Mouse (Mus musculus): ENCODE data around the gene Kif13a. TPM values are rescaled to one million over a fixed set of nuclear protein-coding genes. Genes with fewer than 3 reads are reported as not detected.

Kif13a gene
- polyA plus RNA-seq, 1 experiment from 2014 or later = 23.1 TPM

- Histone ChIP-seq H3K27me3 (ENCODE audit: control insufficient read depth, insufficient read depth, low read length) (no peaks in the 10 kb centered on the region), H3K9me3 (ENCODE audit: control insufficient read depth, low read length) (no peaks in the 10 kb centered on the region), H3K36me3 (ENCODE audit: control insufficient read depth, insufficient read depth, low read length) (no peaks in the 10 kb centered on the region), H3K27ac (ENCODE audit: low read depth, low read length) (no peak overlapping the region), H3K9ac (ENCODE audit: low read length) (no peak overlapping the region), H3K4me3 (ENCODE audit: low read depth, low read length) (no peak overlapping the region), H3K4me1 (replicated peaks; ENCODE audit: control insufficient read depth, insufficient read depth, low read length) (no peaks in the 10 kb centered on the region), H3K4me2 (ENCODE audit: low read depth, low read length, severe bottlenecking) (no peak overlapping the region)
- no peak for ATAC-seq (replicated peaks; ENCODE audit: low FRiP score)
- no peak for DNase-seq (ENCODE audit: low spot score)
- WGBS = 85% methylated on average over 26 of the region's 26 CpGs
Observed at GRCm38 (mm10) chr13:46884898-46885758, 44.5 kb downstream of the Kif13a start.

- no peaks in the 10 kb centered on the region for H3K27me3 ChIP-seq (ENCODE audit: control insufficient read depth, insufficient read depth, low read length)
- no peak overlapping the region for H3K4me3 ChIP-seq (ENCODE audit: low read depth, low read length)
- WGBS = 93% methylated on average over 3 of the region's 3 CpGs
- no peak overlapping the region for H3K4me2 ChIP-seq (ENCODE audit: low read depth, low read length, severe bottlenecking)
- no peaks in the 10 kb centered on the region for H3K9me3 ChIP-seq (ENCODE audit: control insufficient read depth, low read length)
- H3K9ac ChIP-seq (ENCODE audit: low read length) = no peak overlapping the region
- ATAC-seq (replicated peaks; ENCODE audit: low FRiP score) (no peak), DNase-seq (ENCODE audit: low spot score) (peak; percentile 23)
- no peaks in the 10 kb centered on the region for H3K36me3 ChIP-seq (ENCODE audit: control insufficient read depth, insufficient read depth, low read length)
- no peaks in the 10 kb centered on the region for H3K4me1 ChIP-seq (replicated peaks; ENCODE audit: control insufficient read depth, insufficient read depth, low read length)
- H3K27ac ChIP-seq (ENCODE audit: low read depth, low read length) = no peak overlapping the region
Observed at GRCm38 (mm10) chr13:46883976-46884375, 45.7 kb downstream of the Kif13a start.

GRCm38 (mm10) chr13:46883381-46883780 lies 46.3 kb downstream of the Kif13a start:
- no peaks in the 10 kb centered on the region for H3K36me3 ChIP-seq (ENCODE audit: control insufficient read depth, insufficient read depth, low read length)
- H3K4me1 ChIP-seq (replicated peaks; ENCODE audit: control insufficient read depth, insufficient read depth, low read length) = no peaks in the 10 kb centered on the region
- no peak overlapping the region for H3K27ac ChIP-seq (ENCODE audit: low read depth, low read length)
- no peak overlapping the region for H3K4me3 ChIP-seq (ENCODE audit: low read depth, low read length)
- DNase-seq (ENCODE audit: low spot score) (peak; percentile 23), ATAC-seq (replicated peaks; ENCODE audit: low FRiP score) (no peak)
- no peak overlapping the region for H3K9ac ChIP-seq (ENCODE audit: low read length)
- WGBS = 85% methylated on average over 10 of the region's 10 CpGs
- H3K4me2 ChIP-seq (ENCODE audit: low read depth, low read length, severe bottlenecking) = no peak overlapping the region
- H3K9me3 ChIP-seq (ENCODE audit: control insufficient read depth, low read length) = no peaks in the 10 kb centered on the region
- H3K27me3 ChIP-seq (ENCODE audit: control insufficient read depth, insufficient read depth, low read length) = no peaks in the 10 kb centered on the region

GRCm38 (mm10) chr13:46880736-46881135 lies 48.9 kb downstream of the Kif13a start:
- Histone ChIP-seq H3K27ac (ENCODE audit: low read depth, low read length) (no peak overlapping the region), H3K27me3 (ENCODE audit: control insufficient read depth, insufficient read depth, low read length) (no peaks in the 10 kb centered on the region), H3K9ac (ENCODE audit: low read length) (no peak overlapping the region), H3K4me2 (ENCODE audit: low read depth, low read length, severe bottlenecking) (no peak overlapping the region), H3K4me1 (replicated peaks; ENCODE audit: control insufficient read depth, insufficient read depth, low read length) (no peaks in the 10 kb centered on the region), H3K36me3 (ENCODE audit: control insufficient read depth, insufficient read depth, low read length) (no peaks in the 10 kb centered on the region), H3K4me3 (ENCODE audit: low read depth, low read length) (no peak overlapping the region), H3K9me3 (ENCODE audit: control insufficient read depth, low read length) (no peaks in the 10 kb centered on the region)
- 63% methylated on average over 14 of the region's 14 CpGs for WGBS
- DNase-seq (ENCODE audit: low spot score) = peak; percentile 19
- ATAC-seq (replicated peaks; ENCODE audit: low FRiP score) = no peak

GRCm38 (mm10) chr13:46880243-46880642 lies 49.4 kb downstream of the Kif13a start:
- Histone ChIP-seq H3K27ac (ENCODE audit: low read depth, low read length) (no peak overlapping the region), H3K4me3 (ENCODE audit: low read depth, low read length) (no peak overlapping the region), H3K4me2 (ENCODE audit: low read depth, low read length, severe bottlenecking) (no peak overlapping the region), H3K36me3 (ENCODE audit: control insufficient read depth, insufficient read depth, low read length) (no peaks in the 10 kb centered on the region), H3K9ac (ENCODE audit: low read length) (no peak overlapping the region), H3K4me1 (replicated peaks; ENCODE audit: control insufficient read depth, insufficient read depth, low read length) (no peaks in the 10 kb centered on the region), H3K27me3 (ENCODE audit: control insufficient read depth, insufficient read depth, low read length) (no peaks in the 10 kb centered on the region), H3K9me3 (ENCODE audit: control insufficient read depth, low read length) (no peaks in the 10 kb centered on the region)
- ATAC-seq (replicated peaks; ENCODE audit: low FRiP score) = no peak
- DNase-seq (ENCODE audit: low spot score) = peak; percentile 40
- WGBS = 86% methylated on average over 6 of the region's 6 CpGs

- no peak overlapping the region for H3K4me2 ChIP-seq (ENCODE audit: low read depth, low read length, severe bottlenecking)
- H3K4me3 ChIP-seq (ENCODE audit: low read depth, low read length) = no peak overlapping the region
- H3K27ac ChIP-seq (ENCODE audit: low read depth, low read length) = no peak overlapping the region
- H3K27me3 ChIP-seq (ENCODE audit: control insufficient read depth, insufficient read depth, low read length) = no peaks in the 10 kb centered on the region
- WGBS = 90% methylated on average over 4 of the region's 4 CpGs
- no peaks in the 10 kb centered on the region for H3K9me3 ChIP-seq (ENCODE audit: control insufficient read depth, low read length)
- ATAC-seq (replicated peaks; ENCODE audit: low FRiP score) (no peak), DNase-seq (ENCODE audit: low spot score) (no peak)
- H3K9ac ChIP-seq (ENCODE audit: low read length) = no peak overlapping the region
- H3K36me3 ChIP-seq (ENCODE audit: control insufficient read depth, insufficient read depth, low read length) = no peaks in the 10 kb centered on the region
- H3K4me1 ChIP-seq (replicated peaks; ENCODE audit: control insufficient read depth, insufficient read depth, low read length) = no peaks in the 10 kb centered on the region
Observed at GRCm38 (mm10) chr13:46877049-46877448, 52.6 kb downstream of the Kif13a start.

- WGBS = 89% methylated on average over 6 of the region's 6 CpGs
- H3K4me1 ChIP-seq (replicated peaks; ENCODE audit: control insufficient read depth, insufficient read depth, low read length) = no peaks in the 10 kb centered on the region
- no peak overlapping the region for H3K4me2 ChIP-seq (ENCODE audit: low read depth, low read length, severe bottlenecking)
- no peak overlapping the region for H3K4me3 ChIP-seq (ENCODE audit: low read depth, low read length)
- H3K27ac ChIP-seq (ENCODE audit: low read depth, low read length) = no peak overlapping the region
- H3K9ac ChIP-seq (ENCODE audit: low read length) = no peak overlapping the region
- H3K9me3 ChIP-seq (ENCODE audit: control insufficient read depth, low read length) = no peaks in the 10 kb centered on the region
- DNase-seq (ENCODE audit: low spot score) (peak; percentile 20), ATAC-seq (replicated peaks; ENCODE audit: low FRiP score) (no peak)
- no peaks in the 10 kb centered on the region for H3K36me3 ChIP-seq (ENCODE audit: control insufficient read depth, insufficient read depth, low read length)
- H3K27me3 ChIP-seq (ENCODE audit: control insufficient read depth, insufficient read depth, low read length) = no peaks in the 10 kb centered on the region
Observed at GRCm38 (mm10) chr13:46875377-46875776, 54.3 kb downstream of the Kif13a start.

- H3K4me3 ChIP-seq (ENCODE audit: low read depth, low read length) = no peak overlapping the region
- H3K4me2 ChIP-seq (ENCODE audit: low read depth, low read length, severe bottlenecking) = no peak overlapping the region
- H3K9ac ChIP-seq (ENCODE audit: low read length) = no peak overlapping the region
- H3K27ac ChIP-seq (ENCODE audit: low read depth, low read length) = no peak overlapping the region
- DNase-seq (ENCODE audit: low spot score) = peak; percentile 37
- H3K27me3 ChIP-seq (ENCODE audit: control insufficient read depth, insufficient read depth, low read length) = no peaks in the 10 kb centered on the region
- WGBS = 92% methylated on average over 11 of the region's 11 CpGs
- ATAC-seq (replicated peaks; ENCODE audit: low FRiP score) = no peak
- H3K9me3 ChIP-seq (ENCODE audit: control insufficient read depth, low read length) = no peaks in the 10 kb centered on the region
- no peaks in the 10 kb centered on the region for H3K36me3 ChIP-seq (ENCODE audit: control insufficient read depth, insufficient read depth, low read length)
- no peaks in the 10 kb centered on the region for H3K4me1 ChIP-seq (replicated peaks; ENCODE audit: control insufficient read depth, insufficient read depth, low read length)
Observed at GRCm38 (mm10) chr13:46872732-46873131, 56.9 kb downstream of the Kif13a start.

GRCm38 (mm10) chr13:46872194-46872593 lies 57.5 kb downstream of the Kif13a start:
- no peaks in the 10 kb centered on the region for H3K36me3 ChIP-seq (ENCODE audit: control insufficient read depth, insufficient read depth, low read length)
- H3K4me1 ChIP-seq (replicated peaks; ENCODE audit: control insufficient read depth, insufficient read depth, low read length) = no peaks in the 10 kb centered on the region
- no peak overlapping the region for H3K4me3 ChIP-seq (ENCODE audit: low read depth, low read length)
- H3K9ac ChIP-seq (ENCODE audit: low read length) = no peak overlapping the region
- H3K27me3 ChIP-seq (ENCODE audit: control insufficient read depth, insufficient read depth, low read length) = no peaks in the 10 kb centered on the region
- no peak overlapping the region for H3K4me2 ChIP-seq (ENCODE audit: low read depth, low read length, severe bottlenecking)
- no peaks in the 10 kb centered on the region for H3K9me3 ChIP-seq (ENCODE audit: control insufficient read depth, low read length)
- H3K27ac ChIP-seq (ENCODE audit: low read depth, low read length) = no peak overlapping the region
- peak; percentile 39; the same call in 1 of the 2 replicates for ATAC-seq (replicated peaks; ENCODE audit: low FRiP score)
- 77% methylated on average over 6 of the region's 6 CpGs for WGBS
- DNase-seq (ENCODE audit: low spot score) = peak; percentile 52
